Mouse (Mus musculus) liver (tissue): ENCODE results near the gene Vmn2r120.
"Not testable (repeated sequence)": the region's sequence is repeated elsewhere in the genome, so short reads cannot be mapped to it uniquely, and the experiment has no call there.

Source experiments
- DNase-seq: peaks from one replicate; pipeline ENCODE4 v3.0.0-alpha.2; 2020; ENCODE audit warnings: mixed read lengths

The Vmn2r120 gene

GRCm38 (mm10) chr17:57545405-57545804 is at the start of gene Vmn2r120:
Gene Vmn2r120, minus strand, starts transcription at chr17:57545505.
- no peak for DNase-seq

GRCm38 (mm10) chr17:57587273-57587672 is 42.0 kb upstream of the Vmn2r120 start:
- DNase-seq, result not testable (repeated sequence)

- no peak for DNase-seq
Observed at GRCm38 (mm10) chr17:57574075-57574705, 28.9 kb upstream of the Vmn2r120 start.
